Mouse (Mus musculus) heart, adult 10 weeks (tissue): ENCODE measurements around the gene Icmt. TPM values are rescaled to one million over a fixed set of nuclear protein-coding genes. Genes with fewer than 3 reads are reported as not detected.

ENCODE experiments used
- polyA plus RNA-seq: library from polyadenylated mRNA; stranded (reverse); fragments of 350-450 nt; fragmentation: Illumina TruSeq; extraction: RNeasy Lipid Tissue Mini Kit (QIAGEN cat#74804); gene quantifications from one replicate; pipeline ENCODE4 v1.2.3, GENCODE M21; 2014; ENCODE audit warnings: low read depth, low replicate concordance

The Icmt gene
- polyA plus RNA-seq = 22.0 TPM

GRCm38 (mm10) chr4:152296874-152297861 lies at the start of gene Icmt:
Gene Icmt (plus strand): TSS chr4:152297227.

GRCm38 (mm10) chr4:152273621-152274236 lies 23.3 kb upstream of the Icmt start, which contains the start of gene Gpr153:
Gene Gpr153 (plus strand): TSS chr4:152274232.

DNA sequence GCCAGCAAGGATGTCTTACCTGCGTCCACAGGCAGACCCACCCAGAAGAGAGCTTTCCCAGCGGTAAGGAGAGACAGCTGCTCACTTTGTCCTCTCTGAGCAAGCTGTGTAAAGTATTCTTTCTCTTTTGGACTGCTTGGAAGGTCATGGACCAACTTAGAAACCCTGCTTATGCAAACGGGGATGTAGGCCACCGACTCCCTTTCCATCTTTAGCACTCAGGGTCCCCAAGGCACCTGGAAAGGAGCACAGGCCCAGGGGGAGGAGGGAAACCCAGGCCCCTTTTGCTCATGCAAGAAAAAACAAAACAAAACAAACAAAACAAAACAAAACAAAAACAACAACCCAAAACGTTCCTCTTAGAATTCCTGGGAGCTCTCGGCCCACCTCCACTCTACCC lies 5.5 kb upstream of the Icmt start, which contains the start of gene Hes3:
Hes3 (minus strand) TSS at position 101 of the 400 bp plus-strand sequence.

GRCm38 (mm10) chr4:152318517-152319234 lies 21.6 kb downstream of the Icmt start, which contains the start of gene Rnf207:
Gene Rnf207 (minus strand): TSS chr4:152318993.

DNA sequence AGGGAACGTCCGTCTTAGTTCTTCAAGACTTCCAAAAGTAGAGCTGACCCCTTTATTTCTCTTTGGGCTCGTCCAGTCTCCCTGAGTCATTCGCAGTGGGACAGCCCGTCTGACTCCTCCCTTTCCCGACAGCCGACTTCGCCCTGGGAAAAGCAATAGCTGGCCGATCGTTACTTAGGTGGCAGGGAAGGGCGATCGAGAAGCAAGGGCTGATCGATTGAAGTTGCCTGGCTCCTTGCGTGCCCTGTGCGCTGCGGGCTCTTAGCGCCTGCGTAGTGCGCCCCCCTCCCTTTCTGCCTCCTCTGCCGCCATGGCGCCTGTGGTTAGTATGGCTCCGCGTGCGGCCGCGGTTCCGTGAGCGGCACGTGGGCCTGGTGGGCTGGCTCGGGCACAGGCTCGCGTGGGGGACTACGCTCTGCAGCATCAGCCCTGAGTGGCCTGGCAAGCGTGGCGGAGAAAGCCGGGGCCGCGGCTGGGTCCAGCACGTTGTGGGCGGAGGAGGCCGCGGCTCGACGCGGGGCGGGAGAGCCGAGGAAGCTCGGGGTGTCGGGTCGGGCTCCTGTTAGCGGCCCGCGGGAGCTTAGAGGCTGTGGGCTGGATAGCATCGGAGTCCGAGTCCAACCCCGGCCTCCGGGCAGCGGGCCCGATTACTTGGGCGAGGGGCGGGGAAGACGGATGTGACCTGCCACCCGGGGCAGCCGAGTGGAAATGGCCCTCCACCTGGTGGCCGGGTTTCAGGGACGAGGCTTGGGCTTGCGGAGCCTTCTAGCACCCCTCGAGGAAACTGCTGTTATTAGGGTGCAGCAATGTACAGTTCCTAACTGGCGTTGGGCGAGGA lies 28.8 kb downstream of the Icmt start, which contains the start of gene Rpl22:
Rpl22 (plus strand) TSS at position 169 of the 838 bp plus-strand sequence.

DNA sequence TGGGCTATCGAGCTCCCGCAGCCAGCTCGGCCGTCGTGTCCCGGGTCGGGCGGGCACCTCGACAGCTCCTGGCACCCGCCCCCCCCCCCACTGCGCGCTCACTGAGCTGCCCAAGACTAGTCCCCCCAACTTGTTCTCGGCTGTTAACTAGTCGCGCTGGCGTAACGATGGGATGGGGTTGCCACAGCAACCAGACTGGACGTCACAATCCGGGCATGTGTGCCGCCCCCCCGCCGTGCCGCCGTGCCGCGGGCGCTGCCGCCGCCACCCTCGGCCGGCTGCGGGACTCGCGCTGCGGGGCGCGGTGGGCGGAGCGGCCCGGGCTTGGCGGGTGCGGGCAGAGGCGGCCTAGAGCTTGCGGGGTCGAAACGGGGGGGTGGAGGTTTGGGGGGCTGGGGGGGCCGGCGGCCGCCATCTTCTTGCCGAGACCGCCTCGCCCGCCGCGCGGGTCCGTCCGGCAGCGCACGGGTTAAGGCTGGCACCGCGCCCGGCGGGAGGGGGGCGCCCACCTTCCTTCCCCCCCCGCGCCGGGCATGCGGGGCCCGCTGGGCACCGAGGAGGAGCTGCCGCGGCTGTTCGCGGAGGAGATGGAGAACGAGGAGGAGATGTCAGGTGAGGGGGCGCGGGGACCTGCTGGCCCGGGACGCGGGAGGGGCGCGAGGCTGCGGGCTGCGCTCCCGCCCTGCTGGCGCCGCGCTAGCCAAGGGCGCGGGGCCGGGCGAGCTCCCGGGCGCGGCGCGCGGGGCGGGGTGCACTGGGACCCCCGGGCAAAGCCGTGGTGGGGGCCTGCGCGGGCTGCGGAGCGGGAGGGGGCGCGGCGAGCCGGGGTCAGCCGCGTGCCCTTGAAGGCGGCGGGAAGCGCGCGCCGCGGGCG lies 41.6 kb downstream of the Icmt start, which contains the start of gene Chd5:
Chd5 (plus strand) TSS at position 233 of the 874 bp plus-strand sequence.

Other genes starting within 250 kb of the Icmt start
- 13.4 TPM for gene Plekhg5, start 224.7 kb upstream of the Icmt start, polyA plus RNA-seq
- gene Tnfrsf25, start 181.3 kb upstream of the Icmt start, polyA plus RNA-seq = 2.9 TPM
- 3.5 TPM for gene Espn, start 144.9 kb upstream of the Icmt start, polyA plus RNA-seq
- gene Hes2, start 138.4 kb upstream of the Icmt start, polyA plus RNA-seq = not detected
- 86.4 TPM for gene Acot7, start 119.1 kb upstream of the Icmt start, polyA plus RNA-seq
- 11.3 TPM for gene Gpr153, start 23.0 kb upstream of the Icmt start, polyA plus RNA-seq
- not detected for gene Hes3, start 5.6 kb upstream of the Icmt start, polyA plus RNA-seq
- 112 TPM for gene Rnf207, start 21.8 kb downstream of the Icmt start, polyA plus RNA-seq
- gene Rpl22, start 28.5 kb downstream of the Icmt start, polyA plus RNA-seq = 418 TPM
- 0.13 TPM for gene Chd5, start 41.4 kb downstream of the Icmt start, polyA plus RNA-seq
- gene Nphp4, start 179.5 kb downstream of the Icmt start, polyA plus RNA-seq = 0.45 TPM
- 1.3 TPM for gene Kcnab2, start 180.6 kb downstream of the Icmt start, polyA plus RNA-seq